Mouse (Mus musculus) kidney, embryonic 16.5 days (tissue): ENCODE results near the gene Lrrc19. TPM values are rescaled to one million over a fixed set of nuclear protein-coding genes. Genes with fewer than 3 reads are reported as not detected.
A peak's percentile ranks its signal among the peaks of the same experiment; 100 is the strongest.

Experiments
- ATAC-seq: fragments of 200-750 bp; cut with Nextera tagmentation; 2 replicates; pipeline ENCODE4 v1.8.0; 2017; ENCODE audit warnings: moderate TSS enrichment; ENCODE audit not compliant: low FRiP score, low TSS enrichment
- H3K27ac ChIP-seq: fragments of 300-500 bp; sonication (generic); 2 replicates; pipeline ENCODE4 v1.5.1; 2014; ENCODE audit warnings: low read length
- H3K27me3 ChIP-seq: fragments of 300-500 bp; sonication (generic); 2 replicates; pipeline ENCODE4 v1.6.1; 2014; ENCODE audit warnings: low read length, control low read depth, mixed read lengths; ENCODE audit not compliant: insufficient read depth
- H3K36me3 ChIP-seq: fragments of 300-500 bp; sonication (generic); 2 replicates; pipeline ENCODE4 v1.6.1; 2014; ENCODE audit warnings: low read length, control low read depth, mixed read lengths; ENCODE audit not compliant: insufficient read depth
- H3K4me1 ChIP-seq: fragments of 300-500 bp; sonication (generic); 2 replicates; pipeline ENCODE4 v1.6.1; 2014; ENCODE audit warnings: low read length, control low read depth, mixed read lengths; ENCODE audit not compliant: insufficient read depth
- H3K4me2 ChIP-seq: fragments of 300-500 bp; sonication (generic); replicated peaks from 2 replicates; pipeline ENCODE4 v1.6.1; 2014; ENCODE audit warnings: low read depth, low read length
- H3K4me3 ChIP-seq: fragments of 300-500 bp; sonication (generic); 2 replicates; pipeline ENCODE4 v1.5.1; 2014; ENCODE audit warnings: mild to moderate bottlenecking, low read length
- H3K9ac ChIP-seq: fragments of 300-500 bp; sonication (generic); replicated peaks from 2 replicates; pipeline ENCODE4 v1.6.1; 2014; ENCODE audit warnings: low read length
- H3K9me3 ChIP-seq: fragments of 300-500 bp; sonication (generic); 2 replicates; pipeline ENCODE4 v1.6.1; 2016; ENCODE audit warnings: low read length, control low read depth
- WGBS: fragments of 180-500 bp; shearing (Covaris S2); extraction: QIAGEN DNeasy Blood & Tissue Kit; methylation state at CpG from one replicate; pipeline ENCODE4 v1.1.7; 2014; 5-methylcytosine and 5-hydroxymethylcytosine counted together
- microRNA counts: library from miRNA; unstranded; fragments of <30 nt; microRNA quantifications from one replicate; lab custom pipeline; 2016
- microRNA-seq: library from miRNA; unstranded; fragments of <30 nt; microRNA quantifications from one replicate; pipeline ENCODE4, GENCODE M21; 2016
- polyA plus RNA-seq: library from polyadenylated mRNA; unstranded; fragments of >200 nt; fragmentation: Nextera tagmentation; extraction: Ambion mirVana; gene quantifications from 2 replicates; pipeline ENCODE4 v1.2.1, GENCODE M21; 2015

Gene Lrrc19
- polyA plus RNA-seq, 1 experiment from 2014 or later, result 4.8 TPM

- no peaks in the 10 kb centered on the region for H3K36me3 ChIP-seq
- WGBS, result under 1% methylated on average over 33 of the region's 33 CpGs
- peak overlapping the region; percentile 75 for H3K4me2 ChIP-seq
- H3K9me3 ChIP-seq, result no peaks in the 10 kb centered on the region
- no peaks in the 10 kb centered on the region for H3K27me3 ChIP-seq
- peak overlapping the region; percentile 92 for H3K9ac ChIP-seq
- ATAC-seq, result peak; percentile 86; the same call in 1 of the 2 replicates
- H3K4me1 ChIP-seq, result peaks cover 21% of the 10 kb centered on the region
- H3K4me3 ChIP-seq, result peak overlapping the region; percentile 92
- H3K27ac ChIP-seq, result peak overlapping the region; percentile 91
These were observed 47.4 kb downstream of the Lrrc19 start for GRCm38 (mm10) chr4:94602496-94603030.

GRCm38 (mm10) chr4:94601395-94601794, 48.5 kb downstream of the Lrrc19 start:
- peak overlapping the region; percentile 92; the same call in 1 of the 2 replicates for H3K4me3 ChIP-seq
- no peaks in the 10 kb centered on the region for H3K27me3 ChIP-seq
- H3K9ac ChIP-seq, result no peak overlapping the region
- H3K36me3 ChIP-seq, result no peaks in the 10 kb centered on the region
- no peak for ATAC-seq
- WGBS, result 87% methylated on average over 4 of the region's 4 CpGs
- no peaks in the 10 kb centered on the region for H3K9me3 ChIP-seq
- H3K4me1 ChIP-seq, result peaks cover 21% of the 10 kb centered on the region
- no peak overlapping the region for H3K27ac ChIP-seq
- peak overlapping the region; percentile 75 for H3K4me2 ChIP-seq

DNA sequence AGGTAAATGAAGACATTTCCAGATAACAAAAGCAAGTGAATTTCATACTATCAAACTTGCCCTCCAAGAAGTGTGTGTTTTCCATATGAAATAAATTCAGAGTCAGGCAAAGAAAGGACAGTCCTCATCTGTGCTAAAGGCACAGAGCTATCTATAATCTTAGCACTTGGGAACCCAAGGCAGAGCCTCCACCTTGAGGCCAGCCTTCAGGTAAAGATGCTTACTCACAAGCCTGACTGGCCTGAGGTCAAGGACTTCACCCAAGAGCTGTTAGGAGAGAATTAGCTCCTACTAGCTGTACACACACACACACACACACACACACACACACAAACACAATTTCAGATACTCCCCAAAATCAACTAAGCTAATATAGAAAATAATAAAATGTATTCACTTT, 57.2 kb downstream of the Lrrc19 start:
- no peak for ATAC-seq
- Histone ChIP-seq H3K4me3 (no peak overlapping the region), H3K27ac (no peak overlapping the region), H3K9ac (no peak overlapping the region), H3K36me3 (no peaks in the 10 kb centered on the region), H3K4me1 (peaks cover 12% of the 10 kb centered on the region; the same call in 1 of the 2 replicates), H3K9me3 (no peaks in the 10 kb centered on the region), H3K27me3 (no peaks in the 10 kb centered on the region), H3K4me2 (no peak overlapping the region)

DNA sequence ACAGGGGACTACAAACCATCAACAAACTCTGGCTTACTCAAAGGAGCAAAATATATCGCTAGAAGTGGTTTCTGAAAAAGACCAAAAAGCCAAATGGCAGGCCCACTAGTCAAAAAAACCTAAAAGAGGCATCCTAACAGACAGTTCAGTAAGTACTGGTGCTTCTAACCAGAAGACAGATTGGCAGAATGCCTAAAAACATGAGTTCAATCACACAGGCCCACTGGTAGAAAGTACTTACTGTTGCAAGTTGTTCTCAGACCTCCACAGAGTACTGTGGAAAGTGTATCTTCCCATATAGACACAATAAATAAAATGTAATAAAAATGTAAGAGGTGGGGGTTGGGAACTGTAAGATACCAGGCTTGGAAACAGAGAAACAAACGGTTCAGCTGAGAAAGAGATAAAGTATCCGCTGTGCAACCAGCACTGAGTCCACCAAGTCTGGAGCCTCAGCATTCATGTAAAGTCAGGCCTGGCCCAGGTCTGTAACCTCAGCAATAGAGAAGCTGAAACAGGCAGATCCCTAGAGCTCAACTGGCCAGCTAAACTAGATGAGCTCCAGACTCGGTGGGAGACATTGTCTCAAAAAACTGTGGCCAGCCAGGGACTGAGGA, 58.1 kb downstream of the Lrrc19 start:
- no peaks in the 10 kb centered on the region for H3K36me3 ChIP-seq
- no peak overlapping the region for H3K27ac ChIP-seq
- 73% methylated on average over 4 of the region's 4 CpGs for WGBS
- H3K4me1 ChIP-seq, result peaks cover 12% of the 10 kb centered on the region; the same call in 1 of the 2 replicates
- no peak overlapping the region for H3K9ac ChIP-seq
- ATAC-seq, result no peak
- no peak overlapping the region for H3K4me2 ChIP-seq
- no peak overlapping the region for H3K4me3 ChIP-seq
- no peaks in the 10 kb centered on the region for H3K27me3 ChIP-seq
- H3K9me3 ChIP-seq, result no peaks in the 10 kb centered on the region

MicroRNAs encoded within 50 kb of the gene (microRNA counts, 519-probe panel; counts per million panel counts)
- 3,589 counts per million, percentile 83 among the panel's probes with 10 or more counts for microRNA mmu-miR-872 (lab: Ali Mortazavi, UCI)

Small RNA genes lying within 50 kb of the gene (microRNA-seq; reads per million reads assigned to microRNA genes)
- 2,701 reads per million, percentile 87 among the genes with 10 or more reads in this experiment for gene Mir872

Other genes starting within 250 kb of the Lrrc19 start
- not detected in 2 replicates for gene Gm10306, start 93.6 kb downstream of the Lrrc19 start, polyA plus RNA-seq
- 16.5 and 19.6 TPM in 2 replicates for gene Caap1, start 93.3 kb downstream of the Lrrc19 start, polyA plus RNA-seq
- gene Plaa, start 46.9 kb downstream of the Lrrc19 start, polyA plus RNA-seq, result 70.9 and 73.9 TPM in 2 replicates
- gene Ift74, start 35.7 kb downstream of the Lrrc19 start, polyA plus RNA-seq, result 37.2 and 39.6 TPM in 2 replicates
- 41.3 and 44.3 TPM in 2 replicates for gene Tek, start 89.1 kb upstream of the Lrrc19 start, polyA plus RNA-seq